ENCODE assay signal across 10 mouse cellular contexts in the genomic region with DNA sequence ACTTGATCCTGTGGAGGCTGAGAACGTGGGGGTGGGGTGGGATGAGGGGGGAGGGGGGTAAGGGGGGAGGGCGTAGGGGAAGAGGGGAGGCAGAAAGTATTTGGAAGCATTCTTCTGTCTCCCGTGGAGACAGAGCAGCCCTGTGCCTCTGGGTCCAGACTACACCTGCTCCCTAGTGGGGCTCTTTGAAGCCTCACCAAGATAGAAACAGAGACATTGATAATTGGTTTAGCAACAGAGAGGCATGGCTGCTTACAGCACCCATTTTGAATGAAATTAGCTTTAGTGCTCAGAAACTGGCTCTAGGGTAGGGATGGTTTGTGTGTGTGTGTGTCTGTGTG. TPM values are rescaled to one million over a fixed set of nuclear protein-coding genes. Genes with fewer than 3 reads are reported as not detected.
DNase-seq lines count a peak whose midpoint lies in the region; ATAC-seq and TF ChIP-seq lines count a peak whose summit lies in the region.
"Had no signal": no experiment of that assay in that cellular context is flagged by ENCODE, and none has a peak within 500 bp of the region (broad histone marks: within the 10 kb centered on the region; RNA-seq: fewer than 3 reads in every experiment).

No protein-coding gene starts in this region.

- no peak for TF ChIP-seq CTCF in intestine, postnatal 0 days (IDR thresholded peaks at IDR 0.05; ENCODE audit: low read depth)
- TF ChIP-seq CTCF in bone marrow macrophage, adult 2 months (IDR thresholded peaks at IDR 0.05; ENCODE audit: low read depth, low read length) = no peak

- H3K9ac ChIP-seq in intestine, embryonic 14.5 days (ENCODE audit: low read length) = no peak overlapping the region
- no peak overlapping the region for H3K9ac ChIP-seq in intestine, postnatal 0 days (ENCODE audit: low read depth, low read length)
- H3K9ac ChIP-seq in hindbrain, embryonic 11.5 days (ENCODE audit: low read depth, low read length) = no peak overlapping the region
- H3K9ac ChIP-seq in midbrain, embryonic 13.5 days (replicated peaks) = no peak overlapping the region
- H3K9ac ChIP-seq: liver, embryonic 13.5 days had no signal

- no peak for TF ChIP-seq POLR2A in bone marrow macrophage, adult 2 months (IDR thresholded peaks at IDR 0.05; ENCODE audit: borderline replicate concordance, low read depth, low read length)

- no peak for DNase-seq in intestine, embryonic 14.5 days (ENCODE audit: low spot score)
- no peak for DNase-seq in hindbrain, embryonic 11.5 days (ENCODE audit: low spot score)
- DNase-seq in layer of hippocampus, postnatal 10 days (ENCODE audit: low spot score in 2 of 2) = no peak
- DNase-seq in retina, postnatal 1 day = no peak
- DNase-seq: liver, embryonic 13.5 days; thymus, postnatal 4 days had no signal

- peak; percentile 36; the same call in 1 of the 2 replicates for ATAC-seq in intestine, embryonic 14.5 days (replicated peaks; ENCODE audit: low FRiP score, low TSS enrichment, low read depth)
- no peak for ATAC-seq in intestine, postnatal 0 days
- peak; percentile 78 for ATAC-seq in hindbrain, embryonic 11.5 days (ENCODE audit: low FRiP score)
- peak; percentile 69 for ATAC-seq in midbrain, embryonic 13.5 days
- ATAC-seq in CD4-positive, CD25-positive, alpha-beta regulatory T cell, adult 4 months = no peak

- peak overlapping the region; percentile 38; the same call in 1 of the 2 replicates for H3K27ac ChIP-seq in intestine, embryonic 14.5 days (ENCODE audit: low read depth)
- H3K27ac ChIP-seq in intestine, postnatal 0 days (ENCODE audit: low read depth, low read length) = no peak overlapping the region
- peak overlapping the region; percentile 94 for H3K27ac ChIP-seq in bone marrow macrophage, adult 2 months (ENCODE audit: insufficient read depth, low read depth, low read length)
- H3K27ac ChIP-seq in hindbrain, embryonic 11.5 days (ENCODE audit: low read depth, low read length) = peak overlapping the region; percentile 43
- H3K27ac ChIP-seq in midbrain, embryonic 13.5 days = peak overlapping the region; percentile 72
- H3K27ac ChIP-seq: liver, embryonic 13.5 days had no signal

- no peak overlapping the region for H3K4me2 ChIP-seq in intestine, embryonic 14.5 days (ENCODE audit: low read length)
- H3K4me2 ChIP-seq in intestine, postnatal 0 days (replicated peaks; ENCODE audit: low read depth) = no peak overlapping the region
- no peak overlapping the region for H3K4me2 ChIP-seq in hindbrain, embryonic 11.5 days (replicated peaks; ENCODE audit: low read depth, low read length)
- H3K4me2 ChIP-seq in midbrain, embryonic 13.5 days (replicated peaks) = no peak overlapping the region; the same call in 1 of the 2 replicates
- H3K4me2 ChIP-seq: liver, embryonic 13.5 days had no signal

- WGBS in intestine, embryonic 14.5 days = 10% methylated on average over 3 of the region's 3 CpGs
- 33% methylated on average over 3 of the region's 3 CpGs for WGBS in intestine, postnatal 0 days
- 0% methylated on average over 3 of the region's 3 CpGs for WGBS in hindbrain, embryonic 11.5 days
- 2% methylated on average over 3 of the region's 3 CpGs for WGBS in midbrain, embryonic 13.5 days

- no peaks in the 10 kb centered on the region for H3K36me3 ChIP-seq in intestine, embryonic 14.5 days (ENCODE audit: control insufficient read depth, insufficient read depth, low read length)
- no peaks in the 10 kb centered on the region for H3K36me3 ChIP-seq in intestine, postnatal 0 days (ENCODE audit: control insufficient read depth, insufficient read depth)
- H3K36me3 ChIP-seq in hindbrain, embryonic 11.5 days (ENCODE audit: control insufficient read depth, insufficient read depth, low read length) = no peaks in the 10 kb centered on the region
- no peaks in the 10 kb centered on the region; the same call in 1 of the 2 replicates for H3K36me3 ChIP-seq in midbrain, embryonic 13.5 days
- H3K36me3 ChIP-seq: liver, embryonic 13.5 days had no signal

- H3K27me3 ChIP-seq in intestine, embryonic 14.5 days (replicated peaks; ENCODE audit: control insufficient read depth, insufficient read depth, low read length) = no peaks in the 10 kb centered on the region
- no peaks in the 10 kb centered on the region for H3K27me3 ChIP-seq in intestine, postnatal 0 days (replicated peaks; ENCODE audit: control insufficient read depth, insufficient read depth, low read length)
- no peaks in the 10 kb centered on the region for H3K27me3 ChIP-seq in hindbrain, embryonic 11.5 days (ENCODE audit: control insufficient read depth, insufficient read depth, low read length)
- no peaks in the 10 kb centered on the region for H3K27me3 ChIP-seq in midbrain, embryonic 13.5 days
- H3K27me3 ChIP-seq: liver, embryonic 13.5 days had no signal

- H3K9me3 ChIP-seq in intestine, embryonic 14.5 days (ENCODE audit: control insufficient read depth, low read length) = no peaks in the 10 kb centered on the region
- no peaks in the 10 kb centered on the region for H3K9me3 ChIP-seq in intestine, postnatal 0 days (ENCODE audit: control insufficient read depth)
- H3K9me3 ChIP-seq in hindbrain, embryonic 11.5 days (ENCODE audit: control insufficient read depth, low read length) = no peaks in the 10 kb centered on the region
- H3K9me3 ChIP-seq in midbrain, embryonic 13.5 days = no peaks in the 10 kb centered on the region
- H3K9me3 ChIP-seq: liver, embryonic 13.5 days had no signal

- peaks cover 40% of the 10 kb centered on the region for H3K4me1 ChIP-seq in intestine, embryonic 14.5 days (replicated peaks; ENCODE audit: control insufficient read depth, insufficient read depth, low read length)
- 0 out of 2 replicates have a peak, but pooled peaks cover 3% of the 10 kb centered on the region for H3K4me1 ChIP-seq in intestine, postnatal 0 days (replicated peaks; ENCODE audit: control insufficient read depth, insufficient read depth, low read length)
- H3K4me1 ChIP-seq in bone marrow macrophage, adult 2 months (ENCODE audit: control insufficient read depth, insufficient read depth, low read length) = peaks cover 78% of the 10 kb centered on the region
- H3K4me1 ChIP-seq in hindbrain, embryonic 11.5 days (replicated peaks; ENCODE audit: control insufficient read depth, insufficient read depth, low read length) = peaks cover 10% of the 10 kb centered on the region
- H3K4me1 ChIP-seq in midbrain, embryonic 13.5 days (replicated peaks) = peaks cover 54% of the 10 kb centered on the region

- H3K4me3 ChIP-seq in intestine, embryonic 14.5 days (ENCODE audit: low read depth, low read length) = no peak overlapping the region
- H3K4me3 ChIP-seq in intestine, postnatal 0 days (ENCODE audit: low read depth, low read length) = no peak overlapping the region
- no peak overlapping the region for H3K4me3 ChIP-seq in bone marrow macrophage, adult 2 months (ENCODE audit: insufficient read depth, low read length)
- H3K4me3 ChIP-seq in hindbrain, embryonic 11.5 days (ENCODE audit: low read depth, low read length) = no peak overlapping the region
- no peak overlapping the region for H3K4me3 ChIP-seq in midbrain, embryonic 13.5 days (replicated peaks)
- H3K4me3 ChIP-seq: liver, embryonic 13.5 days had no signal

RNA-seq across cellular contexts. Expression of gene St6gal1, which starts 46.3 kb away (rescaled TPM):
- 22.4 and 26.7 TPM in 2 replicates for polyA plus RNA-seq in intestine, embryonic 14.5 days (2014; fragmentation: Nextera tagmentation; extraction: Ambion mirVana)
- 6.0 and 6.8 TPM in 2 replicates for polyA plus RNA-seq in intestine, postnatal 0 days (2015; fragmentation: Nextera tagmentation; extraction: Ambion mirVana)
- 66.4 and 77.2 TPM in 2 replicates for polyA plus RNA-seq in bone marrow macrophage, adult 2 months (2012; ENCODE audit: insufficient read depth, insufficient read length, missing spikeins)
- 32.7 and 34.1 TPM in 2 replicates for polyA plus RNA-seq in hindbrain, embryonic 11.5 days (2014; fragmentation: Nextera tagmentation; extraction: Ambion mirVana)
- polyA plus RNA-seq in midbrain, embryonic 13.5 days (2015; fragmentation: Nextera tagmentation; extraction: Ambion mirVana) = 43.1 and 44.5 TPM in 2 replicates
- total RNA-seq in layer of hippocampus, postnatal 10 days (2021) = 10 to 100 TPM; 12.8 to 15.5 TPM
- 10 to 100 TPM; 70.1 to 99.5 TPM for polyA plus RNA-seq in CD4-positive, CD25-positive, alpha-beta regulatory T cell, adult 4 months (2017; shearing (Covaris generic))

Comparison
In these comparisons a context has a peak if more than half of its experiments do, and no peak if none do; other contexts are left out.
1. ATAC-seq: peak in intestine, embryonic 14.5 days (single experiment), hindbrain, embryonic 11.5 days (single experiment) and midbrain, embryonic 13.5 days (single experiment); none in intestine, postnatal 0 days (single experiment) and CD4-positive, CD25-positive, alpha-beta regulatory T cell, adult 4 months (single experiment).